ENCODE assay signal across 23 mouse cellular contexts in the genomic region with DNA sequence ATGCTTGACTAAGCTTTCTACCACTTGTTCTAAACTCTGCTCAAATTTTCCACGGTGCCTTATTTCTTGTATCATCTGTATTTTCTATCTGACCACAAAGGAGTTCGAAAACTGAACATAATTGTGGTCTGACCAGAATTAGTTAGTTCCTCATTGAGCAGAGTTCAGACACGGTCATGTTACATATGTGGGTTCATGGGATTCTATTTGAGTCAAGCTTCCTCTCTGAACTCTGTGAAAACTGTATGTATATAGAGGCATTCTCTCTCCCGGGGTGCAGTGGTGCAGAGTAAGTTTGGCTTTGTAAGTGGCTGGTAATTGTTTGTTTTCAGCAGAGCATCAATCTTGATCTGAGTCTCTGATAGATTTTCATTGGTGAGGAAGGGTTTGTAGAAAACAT.
A peak's percentile ranks its signal among the peaks of the same experiment; 100 is the strongest.
DNase-seq lines count a peak whose midpoint lies in the region; ATAC-seq lines count a peak whose summit lies in the region.
"Had no signal": no experiment of that assay in that cellular context is flagged by ENCODE, and none has a peak within 500 bp of the region (broad histone marks: within the 10 kb centered on the region; RNA-seq: fewer than 3 reads in every experiment).

No protein-coding gene starts in this region.

- peaks cover 9% of the 10 kb centered on the region; the same call in 1 of the 2 replicates for H3K9me3 ChIP-seq in embryonic facial prominence, embryonic 14.5 days (ENCODE audit: control insufficient read depth, low read length)
- H3K9me3 ChIP-seq in embryonic facial prominence, embryonic 10.5 days, result no peaks in the 10 kb centered on the region
- H3K9me3 ChIP-seq: forebrain, embryonic 13.5 days; heart, embryonic 15.5 days; hindbrain, embryonic 10.5 days; intestine, embryonic 15.5 days had no signal

- H3K36me3 ChIP-seq in embryonic facial prominence, embryonic 14.5 days (ENCODE audit: control insufficient read depth, insufficient read depth, low read length), result no peaks in the 10 kb centered on the region
- no peaks in the 10 kb centered on the region for H3K36me3 ChIP-seq in embryonic facial prominence, embryonic 10.5 days (replicated peaks)
- H3K36me3 ChIP-seq: heart, embryonic 15.5 days; hindbrain, embryonic 10.5 days; intestine, embryonic 15.5 days had no signal

- DNase-seq in embryonic facial prominence, embryonic 14.5 days (ENCODE audit: low spot score), result peak; percentile 5
- DNase-seq in embryonic facial prominence, embryonic 10.5 days (ENCODE audit: low spot score), result no peak
- peak; percentile 2 for DNase-seq in 416B (ENCODE audit: low read depth)
- no peak for DNase-seq in frontal cortex, postnatal 10 days (ENCODE audit: low spot score in 2 of 2)
- DNase-seq in heart, adult 11 months, result no peak
- DNase-seq: adrenal gland, adult 2 months; adrenal gland, postnatal 36 days; cerebellum, adult 11 months; cerebellum, adult 9-10 months; cerebellum, postnatal 36 days; forebrain, postnatal 0 days; gastrocnemius, postnatal 36 days; heart, adult 2 months; heart, postnatal 14 days; kidney, adult 18-20 months had no signal

- H3K4me3 ChIP-seq in embryonic facial prominence, embryonic 14.5 days (ENCODE audit: low read depth, low read length), result no peak overlapping the region
- no peak overlapping the region for H3K4me3 ChIP-seq in embryonic facial prominence, embryonic 10.5 days
- H3K4me3 ChIP-seq: forebrain, embryonic 13.5 days; heart, adult 2 months; heart, embryonic 15.5 days; hindbrain, embryonic 10.5 days; intestine, embryonic 15.5 days had no signal

- WGBS in embryonic facial prominence, embryonic 14.5 days, result 58% methylated on average over 4 of the region's 4 CpGs
- WGBS in embryonic facial prominence, embryonic 10.5 days, result 86% methylated on average over 4 of the region's 4 CpGs

- peak; percentile 53; the same call in 1 of the 2 replicates for ATAC-seq in embryonic facial prominence, embryonic 14.5 days (ENCODE audit: low read depth)
- ATAC-seq in common myeloid progenitor, adult 5-6 weeks (replicated peaks; ENCODE audit: low read depth, poor library complexity, severe bottlenecking), result peak; percentile 99
- peak; percentile 94 for ATAC-seq in megakaryocyte progenitor cell, adult 5-6 weeks (replicated peaks; ENCODE audit: poor library complexity)
- ATAC-seq: forebrain, embryonic 13.5 days; forebrain, postnatal 0 days; intestine, embryonic 15.5 days had no signal

- no peak overlapping the region for H3K4me2 ChIP-seq in embryonic facial prominence, embryonic 14.5 days (ENCODE audit: low read depth, low read length)
- H3K4me2 ChIP-seq: forebrain, embryonic 13.5 days; heart, embryonic 11.5 days; heart, embryonic 15.5 days; hindbrain, embryonic 14.5 days; intestine, embryonic 15.5 days had no signal

- no peak overlapping the region for H3K9ac ChIP-seq in embryonic facial prominence, embryonic 14.5 days (ENCODE audit: low read depth, low read length)
- H3K9ac ChIP-seq: forebrain, embryonic 13.5 days; forebrain, postnatal 0 days; heart, embryonic 15.5 days; hindbrain, embryonic 14.5 days; intestine, embryonic 15.5 days had no signal

- H3K27ac ChIP-seq in embryonic facial prominence, embryonic 14.5 days (replicated peaks; ENCODE audit: low read depth, low read length), result no peak overlapping the region
- H3K27ac ChIP-seq in embryonic facial prominence, embryonic 10.5 days (replicated peaks), result no peak overlapping the region
- H3K27ac ChIP-seq: forebrain, embryonic 13.5 days; heart, adult 2 months; heart, embryonic 15.5 days; hindbrain, embryonic 10.5 days; hindbrain, embryonic 14.5 days; intestine, embryonic 15.5 days had no signal

- H3K4me1 ChIP-seq in embryonic facial prominence, embryonic 14.5 days (ENCODE audit: control insufficient read depth, insufficient read depth, low read length), result no peaks in the 10 kb centered on the region
- no peaks in the 10 kb centered on the region for H3K4me1 ChIP-seq in embryonic facial prominence, embryonic 10.5 days
- H3K4me1 ChIP-seq: forebrain, embryonic 13.5 days; heart, embryonic 15.5 days; hindbrain, embryonic 10.5 days; intestine, embryonic 15.5 days had no signal

- no peaks in the 10 kb centered on the region for H3K27me3 ChIP-seq in embryonic facial prominence, embryonic 14.5 days (replicated peaks; ENCODE audit: control insufficient read depth, insufficient read depth, low read length)
- H3K27me3 ChIP-seq in embryonic facial prominence, embryonic 10.5 days (replicated peaks; ENCODE audit: low read depth, poor library complexity, severe bottlenecking), result no peaks in the 10 kb centered on the region
- H3K27me3 ChIP-seq: forebrain, embryonic 13.5 days; heart, embryonic 15.5 days; intestine, embryonic 15.5 days had no signal

Comparison
In these comparisons a context has a peak if more than half of its experiments do, and no peak if none do; other contexts are left out.
1. DNase-seq: peak in embryonic facial prominence, embryonic 14.5 days (single experiment) and 416B (single experiment); none in embryonic facial prominence, embryonic 10.5 days (single experiment), frontal cortex, postnatal 10 days (0 of 2) and heart, adult 11 months (single experiment).
2. Peak in every context shown above with its lines, with median percentiles within 50 percentile points of each other: ATAC-seq.